Mouse (Mus musculus) thymus, adult 2 months (tissue): ENCODE data around the gene Lbp.

Experiments used
- CTCF ChIP-seq: fragments of 200-500 bp; IDR thresholded peaks from 2 replicates; pipeline ENCODE4 v1.5.1; 2012; ENCODE audit warnings: mild to moderate bottlenecking, control low read depth, low read length, moderate library complexity, borderline replicate concordance; ENCODE audit not compliant: control insufficient read depth, poor library complexity, insufficient read depth; ENCODE audit errors: extremely low read depth
- POLR2A ChIP-seq: fragments of 200-500 bp; IDR thresholded peaks from 2 replicates; pipeline ENCODE4 v1.6.1; 2012; ENCODE audit warnings: mild to moderate bottlenecking, low read length, control low read depth, moderate library complexity; ENCODE audit not compliant: control insufficient read depth, poor library complexity, insufficient read depth; ENCODE audit errors: extremely low read depth

DNA sequence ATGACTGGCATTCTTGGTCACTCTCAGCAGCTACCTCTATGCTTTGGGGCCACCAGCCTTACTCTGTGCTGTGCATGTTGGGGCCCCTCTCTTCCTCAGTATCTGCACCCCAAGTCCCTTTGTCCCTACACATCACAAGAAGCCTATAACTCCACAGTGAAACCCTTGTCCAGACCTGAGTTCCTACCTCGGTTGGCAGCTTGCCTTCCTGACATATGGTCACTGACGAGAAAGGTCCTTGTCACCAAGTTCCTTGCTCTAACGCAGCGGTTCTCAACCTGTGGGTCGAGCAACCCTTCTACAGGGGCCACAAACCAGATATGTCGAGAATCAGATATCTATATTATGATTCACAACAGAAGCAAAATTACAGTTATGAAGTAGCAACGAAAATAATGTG, 23.2 kb upstream of the Lbp start:
- TF ChIP-seq CTCF (no peak), POLR2A (no peak)
